Mouse (Mus musculus) CD8-positive naive resting alpha-beta T cell, adult 2 months (primary cell): ENCODE data around the gene Pon3.

Experiments
- DNase-seq, 2 experiments: peaks; one replicate each; pipeline ENCODE4 v3.0.0; 2022; ENCODE audit warnings: low read depth in 2 of 2, low spot score in 2 of 2

Pon3 gene

GRCm38 (mm10) chr6:5255722-5256451, at the start of gene Pon3:
TSS of gene Pon3 (minus strand) at chr6:5256286.
- DNase-seq: peak; percentile 3 to 6

GRCm38 (mm10) chr6:5304956-5305355, 48.9 kb upstream of the Pon3 start:
- no peak for DNase-seq

DNA sequence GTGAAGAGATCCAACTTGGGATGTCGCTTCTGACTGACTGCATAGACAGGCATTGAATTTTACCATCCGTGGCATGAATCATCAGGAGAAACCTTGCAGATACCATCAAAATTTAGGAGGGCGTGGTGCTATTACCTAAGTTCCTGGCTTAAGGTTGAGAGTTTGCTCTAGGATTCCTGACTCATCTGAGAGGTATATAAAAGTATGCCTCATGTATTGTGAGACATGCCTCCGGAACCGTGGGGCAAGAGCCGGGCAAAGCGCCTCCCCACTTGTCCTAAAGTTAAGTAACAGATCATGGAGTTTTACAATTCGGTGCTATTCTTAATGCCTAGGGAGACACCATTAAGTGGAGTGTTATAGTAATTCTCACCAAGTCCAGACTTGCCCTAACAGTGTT, 44.5 kb upstream of the Pon3 start:
- no peak for DNase-seq

DNA sequence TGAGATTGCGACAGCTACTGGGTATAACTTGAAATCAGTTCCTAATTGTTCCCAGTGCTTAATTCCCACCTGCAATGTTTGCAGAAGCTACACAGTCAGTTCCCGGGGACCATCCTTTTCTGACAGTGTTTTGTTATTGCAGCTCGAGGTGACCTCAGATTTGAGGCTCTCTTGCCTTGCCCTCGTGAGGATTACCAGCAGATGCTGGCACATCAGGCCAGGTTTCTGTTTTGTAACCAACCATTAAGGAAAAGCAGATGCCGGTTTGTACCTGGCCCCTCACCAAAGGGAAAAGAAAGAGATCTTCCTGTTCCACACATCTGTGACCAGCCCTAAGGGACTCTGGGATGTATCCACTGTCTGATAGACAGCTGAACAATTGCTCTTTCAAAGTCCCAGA, 43.5 kb upstream of the Pon3 start:
- no peak for DNase-seq

DNA sequence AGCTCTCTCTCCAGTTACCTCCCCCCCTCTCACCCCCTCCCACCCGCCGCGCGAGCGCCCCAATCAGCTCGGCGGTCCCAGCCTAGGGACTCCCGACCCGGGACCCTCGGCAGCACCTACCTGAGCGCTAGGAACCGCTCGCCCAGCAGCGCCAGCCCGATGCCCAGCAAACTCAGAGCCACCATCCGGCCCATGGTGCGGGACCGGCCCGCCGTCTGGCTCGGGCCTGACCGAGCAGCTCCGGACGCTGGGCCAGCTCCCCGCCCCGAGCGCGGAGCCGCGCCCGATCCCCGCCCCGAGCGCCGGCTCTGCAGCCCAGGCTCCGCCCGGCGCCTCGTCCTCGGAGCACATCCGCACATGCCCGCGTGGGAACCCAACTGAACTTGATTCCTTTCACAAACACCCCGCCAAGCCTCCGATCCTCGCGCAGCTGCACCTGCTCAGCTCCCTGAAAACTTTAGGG, 42.0 kb upstream of the Pon3 start, which contains the start of gene Pon2:
Gene Pon2, minus strand, starts transcription at position 364 of the 463 bp plus-strand sequence.
- peak; percentile 75 to 79 for DNase-seq

DNA sequence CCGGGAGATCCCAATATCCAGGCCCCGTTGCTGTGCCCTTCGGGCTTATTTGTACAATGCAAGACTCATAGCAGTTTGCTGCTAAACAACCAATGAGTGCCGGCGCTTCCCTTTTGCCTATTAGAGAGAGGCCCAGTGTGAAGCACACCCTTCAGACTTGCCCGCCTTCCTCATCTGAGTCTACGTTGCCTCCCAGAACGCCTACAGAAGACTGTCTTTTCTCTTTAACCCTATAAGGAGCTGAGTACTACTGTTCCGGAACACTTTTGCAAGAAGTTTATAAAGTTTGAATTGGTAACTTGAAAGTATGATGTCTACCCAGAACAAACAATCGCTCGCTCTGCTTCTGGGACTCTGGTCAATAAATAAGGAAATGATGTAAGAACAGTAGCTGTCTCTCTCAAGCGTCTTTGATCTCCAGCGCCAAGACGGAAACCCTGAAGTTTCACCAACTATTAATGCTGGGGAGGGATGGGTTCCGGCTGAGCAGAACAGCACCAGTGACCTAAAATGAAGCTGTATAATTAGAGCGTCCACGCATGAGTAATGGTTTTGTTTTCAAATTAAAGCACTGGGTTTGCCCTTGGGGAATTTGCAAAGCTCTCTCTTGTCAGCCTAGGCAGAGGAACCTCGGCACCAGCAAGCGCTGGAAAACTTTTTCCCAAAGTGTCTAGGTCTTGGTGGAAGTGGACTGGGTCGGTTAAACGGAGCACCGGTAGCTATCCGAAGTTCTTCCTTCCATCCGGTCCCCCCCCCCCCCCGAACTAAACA, 41.4 kb upstream of the Pon3 start:
- DNase-seq: peak; percentile 58 to 64

DNA sequence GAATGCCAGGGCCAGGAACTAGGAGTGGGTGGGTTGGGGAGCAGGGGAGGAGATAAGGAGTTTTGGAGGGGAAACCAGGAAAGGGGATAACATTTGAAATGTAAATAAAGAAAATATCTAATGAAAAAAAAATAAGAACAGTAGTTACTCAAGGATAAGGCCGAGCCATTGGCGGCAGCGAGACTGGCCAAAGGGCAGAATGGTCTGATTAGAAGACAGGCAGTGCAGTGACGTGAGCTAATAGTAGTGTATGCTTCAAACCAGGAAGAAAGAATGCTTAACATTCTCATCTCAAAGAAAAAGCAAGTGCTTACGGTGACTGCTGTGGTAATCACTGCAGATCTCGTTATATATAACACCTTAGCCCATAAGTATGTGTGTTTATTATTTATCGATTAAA, 40.0 kb upstream of the Pon3 start:
- no peak for DNase-seq

DNA sequence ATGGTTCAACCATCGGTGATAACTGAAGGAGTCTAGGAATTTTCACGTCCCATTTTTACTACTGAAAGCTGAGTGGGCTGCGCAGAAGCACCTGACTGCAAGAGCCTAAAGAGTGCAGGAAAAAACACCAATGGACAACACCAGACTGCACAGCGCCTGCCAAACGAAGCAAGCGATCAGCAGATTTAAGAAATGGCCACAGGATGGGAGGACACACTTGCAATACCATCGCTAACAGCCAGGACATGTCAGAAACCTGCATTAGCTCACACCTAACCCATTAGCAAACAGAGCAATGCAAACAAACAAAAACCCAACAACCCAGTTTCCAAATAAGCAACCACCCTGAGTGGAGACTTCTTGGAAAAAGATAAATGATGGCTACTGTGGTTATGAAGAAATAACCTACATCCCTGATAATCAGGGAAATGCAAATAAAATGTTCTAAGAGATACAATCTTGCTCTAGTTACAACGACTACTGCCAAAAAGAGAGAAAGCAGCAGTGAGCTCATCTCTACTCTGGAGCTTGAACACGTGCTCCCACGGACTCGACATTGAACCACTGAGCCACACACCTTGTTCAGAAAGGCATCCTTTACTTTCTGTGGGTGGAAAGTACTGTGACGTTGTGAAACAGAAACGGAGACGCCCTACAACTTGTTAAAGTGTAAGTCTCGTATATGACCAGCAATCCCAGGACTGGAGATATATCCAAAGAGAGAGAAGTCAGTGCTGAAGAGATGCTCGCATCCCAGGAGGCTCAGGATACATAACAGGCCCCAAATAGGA, 38.8 kb upstream of the Pon3 start:
- no peak for DNase-seq

- no peak for DNase-seq
Measured at GRCm38 (mm10) chr6:5292841-5293240, 36.8 kb upstream of the Pon3 start.

DNA sequence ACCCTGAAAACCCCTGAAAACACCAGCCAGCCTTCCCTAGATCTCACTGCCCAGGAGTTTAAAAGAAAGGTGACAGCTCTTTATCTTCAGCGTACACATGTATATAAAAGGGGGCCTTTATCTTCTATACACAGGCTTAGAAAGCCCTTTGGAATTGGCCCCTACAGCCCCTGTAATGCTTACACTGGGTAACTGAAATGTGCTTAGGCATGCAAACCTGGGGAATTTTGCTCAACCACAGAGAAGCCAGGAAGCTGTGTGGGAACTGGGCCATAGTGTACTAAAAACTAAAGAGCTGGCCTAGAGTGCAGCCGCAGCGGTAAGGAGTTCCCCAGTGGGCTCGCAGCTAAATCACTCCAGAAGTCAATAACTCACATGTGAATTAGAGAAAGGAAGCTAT, 35.4 kb upstream of the Pon3 start:
- DNase-seq: no peak

- DNase-seq: no peak
Measured at GRCm38 (mm10) chr6:5287919-5288318, 31.8 kb upstream of the Pon3 start.

GRCm38 (mm10) chr6:5287392-5287791, 31.3 kb upstream of the Pon3 start:
- no peak for DNase-seq

- no peak for DNase-seq
Measured at GRCm38 (mm10) chr6:5282418-5282817, 26.3 kb upstream of the Pon3 start.

- DNase-seq: no peak
Measured at GRCm38 (mm10) chr6:5280576-5281305, 24.7 kb upstream of the Pon3 start.

DNA sequence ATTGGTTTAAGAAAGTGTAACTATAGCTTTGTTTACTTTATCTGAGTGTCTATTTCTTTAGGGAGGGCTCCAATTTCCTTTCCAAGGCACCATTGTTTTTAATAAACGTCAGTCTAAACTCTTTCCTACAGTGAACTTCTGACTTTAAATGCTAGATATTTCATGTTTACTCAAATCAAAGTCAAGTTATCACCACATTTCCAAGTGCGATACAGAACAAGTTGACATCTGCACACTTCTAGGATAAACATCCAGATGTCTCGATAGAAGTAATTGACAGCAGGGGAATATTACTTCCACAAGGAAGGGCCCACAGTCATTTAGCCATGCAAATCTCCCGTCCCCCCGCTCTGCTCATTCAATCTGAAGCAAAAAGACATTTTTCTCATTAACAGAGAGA, 21.9 kb upstream of the Pon3 start:
- DNase-seq: no peak

- no peak for DNase-seq
Measured at GRCm38 (mm10) chr6:5269641-5270040, 13.6 kb upstream of the Pon3 start.

DNA sequence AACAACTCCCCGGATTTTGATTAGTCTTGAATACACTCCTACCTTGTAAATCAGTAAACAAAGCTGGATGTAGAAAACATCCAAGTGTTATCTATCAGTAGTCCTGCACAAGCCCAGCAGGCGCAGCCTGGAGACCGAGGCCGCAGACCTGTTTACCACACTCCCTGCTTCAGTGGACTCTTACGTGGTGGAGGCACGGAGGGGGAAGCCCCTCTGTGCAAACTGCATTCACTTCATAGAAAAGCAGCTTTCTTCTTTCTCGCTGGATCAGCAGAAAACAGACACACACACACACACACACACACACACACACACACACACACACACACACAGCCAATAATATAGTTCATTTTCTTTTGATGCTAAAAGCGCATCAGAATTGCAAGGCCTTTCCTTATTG, 8.7 kb upstream of the Pon3 start:
- DNase-seq: no peak

DNA sequence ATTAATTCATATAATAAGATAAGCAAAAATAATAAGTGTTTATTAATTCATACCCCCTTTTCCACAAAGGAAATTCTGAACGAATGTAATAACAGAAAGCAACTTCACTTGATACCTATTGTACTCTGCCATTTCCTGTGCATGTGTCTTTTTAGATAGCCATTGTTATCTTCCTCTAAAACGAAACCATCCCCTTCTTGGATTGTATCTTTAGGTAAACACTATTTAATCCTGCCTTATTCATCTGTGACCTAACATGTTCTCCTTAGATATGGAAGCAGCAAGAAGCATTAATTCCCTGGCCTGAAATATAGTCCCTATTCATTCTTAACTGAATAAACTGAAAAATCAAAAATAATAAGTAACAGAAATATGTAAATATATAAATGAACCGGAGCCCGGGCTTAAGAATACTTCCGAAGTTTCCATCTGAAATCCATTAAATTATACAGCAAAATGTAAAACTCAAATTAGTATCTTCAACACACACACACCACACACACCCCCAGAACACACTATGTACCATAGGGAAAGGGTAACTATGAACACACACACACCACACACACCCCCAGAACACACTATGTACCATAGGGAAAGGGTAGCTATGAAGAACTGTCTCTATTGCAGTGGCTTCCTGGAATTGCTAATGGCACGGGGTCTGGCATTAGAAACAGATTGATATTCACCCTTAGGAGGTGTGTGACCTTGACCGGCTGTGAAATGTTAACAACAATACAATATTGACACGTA, 7.3 kb upstream of the Pon3 start:
- DNase-seq: no peak

GRCm38 (mm10) chr6:5262322-5263249, 6.5 kb upstream of the Pon3 start:
- no peak for DNase-seq
